Mouse (Mus musculus) lung, embryonic 16.5 days (tissue): ENCODE measurements at regions not wholly inside any gene's neighbourhood (a gene's known extent, or its start where the extent isn't known, plus 50 kb on each side); places are given as distances from the start of the nearest gene placed in this dataset.

Source experiments
- ATAC-seq: fragments of 200-750 bp; cut with Nextera tagmentation; 2 replicates; pipeline ENCODE4 v1.8.0; 2017; ENCODE audit warnings: low read depth, mild to moderate bottlenecking, moderate library complexity
- H3K27ac ChIP-seq: fragments of 300-500 bp; sonication (generic); 2 replicates; pipeline ENCODE4 v1.5.1; 2014; ENCODE audit warnings: mild to moderate bottlenecking, control low read depth, low read length
- H3K27me3 ChIP-seq: fragments of 300-500 bp; sonication (generic); 2 replicates; pipeline ENCODE4 v1.6.1; 2014; ENCODE audit warnings: low read depth, low read length, mixed read lengths; ENCODE audit not compliant: control insufficient read depth, insufficient read depth
- H3K36me3 ChIP-seq: fragments of 300-500 bp; sonication (generic); 2 replicates; pipeline ENCODE4 v1.6.1; 2014; ENCODE audit warnings: low read length; ENCODE audit not compliant: control insufficient read depth, insufficient read depth
- H3K4me1 ChIP-seq: fragments of 300-500 bp; sonication (generic); replicated peaks from 2 replicates; pipeline ENCODE4 v1.6.1; 2014; ENCODE audit warnings: low read length, mixed read lengths; ENCODE audit not compliant: control insufficient read depth, insufficient read depth
- H3K4me2 ChIP-seq: fragments of 300-500 bp; sonication (generic); 2 replicates; pipeline ENCODE4 v1.6.1; 2014; ENCODE audit warnings: low read depth, low read length, control low read depth
- H3K4me3 ChIP-seq: fragments of 300-500 bp; sonication (generic); 2 replicates; pipeline ENCODE4 v1.5.1; 2014; ENCODE audit warnings: mild to moderate bottlenecking, low read length, control low read depth
- H3K9ac ChIP-seq: fragments of 300-500 bp; sonication (generic); 2 replicates; pipeline ENCODE4 v1.6.1; 2014; ENCODE audit warnings: low read length, control low read depth
- H3K9me3 ChIP-seq: fragments of 300-500 bp; sonication (generic); 2 replicates; pipeline ENCODE4 v1.6.1; 2016; ENCODE audit warnings: low read length; ENCODE audit not compliant: control insufficient read depth
- whole genome bisulfite sequencing: fragments of 180-500 bp; shearing (Covaris S2); extraction: QIAGEN DNeasy Blood & Tissue Kit; methylation state at CpG from one replicate; pipeline ENCODE4 v1.1.7; 2014; 5-methylcytosine and 5-hydroxymethylcytosine counted together

GRCm38 (mm10) chr15:88362966-88363365 is 237.1 kb upstream of the Zdhhc25 start:
- H3K4me1 ChIP-seq, result no peaks in the 10 kb centered on the region
- 56% methylated on average over 6 of the region's 6 CpGs for WGBS
- no peak overlapping the region for H3K27ac ChIP-seq
- no peaks in the 10 kb centered on the region for H3K27me3 ChIP-seq
- H3K4me2 ChIP-seq, result no peak overlapping the region
- H3K9me3 ChIP-seq, result no peaks in the 10 kb centered on the region
- ATAC-seq, result no peak
- no peak overlapping the region for H3K4me3 ChIP-seq
- H3K36me3 ChIP-seq, result no peaks in the 10 kb centered on the region
- no peak overlapping the region for H3K9ac ChIP-seq

DNA sequence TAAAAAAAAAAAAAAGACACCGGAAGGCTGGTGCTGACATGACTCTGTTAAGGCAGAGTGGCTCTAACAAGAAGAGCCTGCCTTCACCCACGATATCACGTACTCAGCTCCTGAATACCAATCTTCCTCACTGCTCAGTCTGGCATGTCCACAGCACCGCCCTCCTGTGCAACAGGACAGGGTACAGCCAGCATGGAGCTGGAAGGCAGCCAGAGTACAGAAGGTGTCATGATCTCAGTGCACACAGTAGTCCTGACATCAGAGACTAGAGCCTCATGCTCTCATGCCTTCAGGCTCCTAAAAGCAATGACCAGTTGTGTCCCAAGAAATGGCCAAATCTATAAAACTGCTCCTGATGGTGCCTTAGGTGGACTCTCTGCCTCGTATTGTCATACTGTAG is 229.7 kb upstream of the Zdhhc25 start:
- H3K36me3 ChIP-seq, result no peaks in the 10 kb centered on the region
- no peaks in the 10 kb centered on the region for H3K9me3 ChIP-seq
- H3K27me3 ChIP-seq, result no peaks in the 10 kb centered on the region
- H3K4me2 ChIP-seq, result no peak overlapping the region
- no peak overlapping the region for H3K9ac ChIP-seq
- ATAC-seq, result no peak
- 75% methylated on average over 5 of the region's 5 CpGs for WGBS
- no peaks in the 10 kb centered on the region for H3K4me1 ChIP-seq
- no peak overlapping the region for H3K4me3 ChIP-seq
- no peak overlapping the region for H3K27ac ChIP-seq

DNA sequence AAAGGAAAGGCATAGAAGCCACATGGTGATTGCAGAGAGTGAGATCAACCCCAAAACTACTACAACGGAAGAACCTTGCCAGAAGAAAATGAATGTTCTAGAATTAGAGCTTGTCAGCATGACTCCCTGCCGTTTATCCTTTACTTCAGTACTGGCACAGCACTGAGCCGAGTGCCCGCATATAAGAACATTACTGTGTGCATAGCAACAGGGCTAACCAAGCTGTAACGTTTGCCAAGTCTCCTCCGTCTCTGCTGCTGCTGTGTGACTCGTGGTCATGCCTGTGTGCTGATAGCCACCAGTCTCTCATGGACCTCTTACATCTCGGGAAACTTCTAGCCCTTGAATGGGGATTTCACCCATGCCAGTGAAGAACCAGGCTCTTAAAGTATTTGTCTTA is 228.1 kb upstream of the Zdhhc25 start:
- H3K27ac ChIP-seq, result no peak overlapping the region
- no peaks in the 10 kb centered on the region for H3K9me3 ChIP-seq
- no peaks in the 10 kb centered on the region for H3K27me3 ChIP-seq
- WGBS, result 61% methylated on average over 8 of the region's 8 CpGs
- H3K4me1 ChIP-seq, result no peaks in the 10 kb centered on the region
- no peaks in the 10 kb centered on the region for H3K36me3 ChIP-seq
- H3K4me2 ChIP-seq, result no peak overlapping the region
- ATAC-seq, result no peak
- no peak overlapping the region for H3K9ac ChIP-seq
- no peak overlapping the region for H3K4me3 ChIP-seq

GRCm38 (mm10) chr15:88373923-88374322 is 226.2 kb upstream of the Zdhhc25 start:
- Histone ChIP-seq H3K9ac (no peak overlapping the region), H3K4me3 (no peak overlapping the region), H3K27me3 (no peaks in the 10 kb centered on the region), H3K27ac (no peak overlapping the region), H3K36me3 (no peaks in the 10 kb centered on the region), H3K4me2 (no peak overlapping the region), H3K9me3 (no peaks in the 10 kb centered on the region), H3K4me1 (no peaks in the 10 kb centered on the region)
- WGBS, result 52% methylated on average over 6 of the region's 6 CpGs
- no peak for ATAC-seq

DNA sequence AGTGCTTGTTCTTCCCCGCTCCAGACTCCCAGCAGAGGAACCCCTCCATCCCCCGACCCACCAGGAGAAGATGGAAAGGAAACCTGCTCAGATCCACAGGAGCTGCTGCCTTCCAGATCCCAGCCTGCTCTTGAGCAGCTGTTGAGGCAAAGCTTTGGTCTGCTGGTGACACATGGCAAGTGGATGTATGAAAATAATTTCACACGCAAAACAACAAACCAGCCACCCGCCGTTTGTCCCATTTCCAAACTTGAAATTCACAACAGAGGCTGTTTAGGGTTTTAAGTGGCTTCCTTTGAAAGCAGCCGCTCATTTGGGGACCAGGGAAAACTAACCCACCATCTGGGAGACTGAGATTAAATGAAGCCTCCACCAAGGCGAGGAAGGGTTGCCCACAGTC is 220.8 kb upstream of the Zdhhc25 start:
- no peaks in the 10 kb centered on the region for H3K27me3 ChIP-seq
- WGBS, result 69% methylated on average over 7 of the region's 7 CpGs
- H3K4me2 ChIP-seq, result no peak overlapping the region
- H3K9me3 ChIP-seq, result no peaks in the 10 kb centered on the region
- H3K4me1 ChIP-seq, result no peaks in the 10 kb centered on the region
- H3K36me3 ChIP-seq, result no peaks in the 10 kb centered on the region
- no peak overlapping the region for H3K9ac ChIP-seq
- no peak for ATAC-seq
- no peak overlapping the region for H3K27ac ChIP-seq
- no peak overlapping the region for H3K4me3 ChIP-seq

- Histone ChIP-seq H3K9ac (no peak overlapping the region), H3K4me1 (no peaks in the 10 kb centered on the region), H3K27me3 (no peaks in the 10 kb centered on the region), H3K9me3 (no peaks in the 10 kb centered on the region), H3K4me2 (no peak overlapping the region), H3K27ac (no peak overlapping the region), H3K4me3 (no peak overlapping the region), H3K36me3 (no peaks in the 10 kb centered on the region)
- ATAC-seq, result no peak
- 30% methylated on average over 6 of the region's 6 CpGs for WGBS
Measured at GRCm38 (mm10) chr15:88379951-88380623, 220.0 kb upstream of the Zdhhc25 start.

DNA sequence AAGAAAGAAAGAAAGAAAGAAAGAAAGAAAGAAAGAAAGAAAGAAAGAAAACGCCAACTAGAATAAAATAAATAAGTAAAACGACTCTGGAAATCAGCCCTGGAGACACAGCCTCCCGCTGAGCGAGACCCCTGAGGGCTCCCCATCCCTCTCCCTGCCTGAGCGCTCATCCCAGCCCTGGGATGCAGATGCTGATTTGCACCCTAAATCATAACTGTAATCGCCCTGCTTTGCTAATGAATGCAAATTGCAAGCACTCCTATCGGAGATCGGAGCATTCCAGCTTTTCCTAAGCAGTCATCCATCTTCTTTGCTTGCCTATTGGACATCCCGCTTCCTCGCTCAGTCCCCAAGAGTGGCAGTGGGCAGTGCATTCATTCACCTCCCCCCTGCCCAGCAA is 218.7 kb upstream of the Zdhhc25 start:
- Histone ChIP-seq H3K4me1 (no peaks in the 10 kb centered on the region), H3K4me3 (no peak overlapping the region), H3K27ac (no peak overlapping the region), H3K4me2 (no peak overlapping the region), H3K27me3 (no peaks in the 10 kb centered on the region), H3K36me3 (no peaks in the 10 kb centered on the region), H3K9ac (no peak overlapping the region), H3K9me3 (no peaks in the 10 kb centered on the region)
- no peak for ATAC-seq
- 17% methylated on average over 10 of the region's 10 CpGs for WGBS

- no peak overlapping the region for H3K27ac ChIP-seq
- no peaks in the 10 kb centered on the region for H3K36me3 ChIP-seq
Measured at GRCm38 (mm10) chr15:88385943-88386342, 214.2 kb upstream of the Zdhhc25 start.

DNA sequence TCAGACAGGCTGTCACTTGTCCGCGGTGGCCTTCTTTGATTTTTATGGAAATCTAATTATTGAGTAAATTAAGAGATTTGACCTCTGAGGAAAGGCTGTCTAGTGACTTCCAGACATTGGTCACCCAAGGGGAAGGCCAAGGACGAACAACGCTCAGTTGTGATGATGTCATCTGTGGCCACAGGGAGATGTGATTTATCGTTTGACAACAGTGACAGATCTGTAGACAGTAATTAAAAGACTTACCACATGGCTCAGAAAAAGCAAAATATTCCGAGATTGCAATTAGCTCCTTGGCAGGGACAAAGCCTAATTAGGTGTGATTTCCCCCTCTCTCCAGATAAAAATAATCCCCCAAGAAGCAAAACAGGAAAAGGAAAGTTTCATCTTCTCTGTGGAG is 213.4 kb upstream of the Zdhhc25 start:
- no peak overlapping the region for H3K4me2 ChIP-seq
- no peaks in the 10 kb centered on the region for H3K27me3 ChIP-seq
- no peak overlapping the region for H3K9ac ChIP-seq
- 59% methylated on average over 6 of the region's 6 CpGs for WGBS
- H3K27ac ChIP-seq, result no peak overlapping the region
- ATAC-seq, result no peak
- no peaks in the 10 kb centered on the region for H3K9me3 ChIP-seq
- no peaks in the 10 kb centered on the region for H3K4me1 ChIP-seq
- H3K4me3 ChIP-seq, result no peak overlapping the region
- no peaks in the 10 kb centered on the region for H3K36me3 ChIP-seq

More at GRCm38 (mm10) chr15:88385943-88386342, 214.2 kb upstream of the Zdhhc25 start:
- no peaks in the 10 kb centered on the region for H3K27me3 ChIP-seq
- H3K9me3 ChIP-seq, result no peaks in the 10 kb centered on the region
- H3K4me1 ChIP-seq, result no peaks in the 10 kb centered on the region
- H3K4me3 ChIP-seq, result no peak overlapping the region
- 86% methylated on average over 2 of the region's 2 CpGs for WGBS
- ATAC-seq, result no peak
- H3K4me2 ChIP-seq, result no peak overlapping the region
- H3K9ac ChIP-seq, result no peak overlapping the region

DNA sequence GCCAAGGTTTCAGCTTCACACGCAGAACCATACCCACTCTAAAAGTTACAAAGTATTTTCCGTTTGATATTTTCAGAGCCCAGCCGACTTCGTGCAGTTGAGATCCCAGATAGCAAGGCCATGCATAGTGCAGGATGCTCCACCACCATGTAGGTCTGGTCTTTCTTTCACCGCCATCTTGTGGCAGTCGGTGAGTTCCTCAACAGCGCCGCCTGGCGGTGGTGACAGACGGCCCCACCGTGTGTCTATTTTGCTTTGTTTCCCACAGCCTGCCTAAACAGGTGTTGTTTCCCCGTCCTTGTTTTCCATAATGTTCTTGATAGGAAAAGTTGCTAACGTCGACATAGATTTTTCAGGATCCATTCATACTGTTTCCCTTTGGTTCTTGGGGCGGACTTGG is 208.3 kb upstream of the Zdhhc25 start:
- 79% methylated on average over 15 of the region's 15 CpGs for WGBS
- Histone ChIP-seq H3K9ac (no peak overlapping the region), H3K27ac (no peak overlapping the region), H3K36me3 (no peaks in the 10 kb centered on the region), H3K4me2 (no peak overlapping the region), H3K4me3 (no peak overlapping the region), H3K9me3 (no peaks in the 10 kb centered on the region), H3K27me3 (no peaks in the 10 kb centered on the region), H3K4me1 (no peaks in the 10 kb centered on the region)
- no peak for ATAC-seq
